Mouse (Mus musculus): ENCODE data around the gene Saxo1. TPM values are rescaled to one million over a fixed set of nuclear protein-coding genes. Genes with fewer than 3 reads are reported as not detected.

Gene Saxo1
- not detected in 2 replicates for total RNA-seq (2017)

GRCm38 (mm10) chr4:86558228-86558627 lies at the start of gene Saxo1:
Gene Saxo1 (minus strand): TSS chr4:86558328.
- no peak for ATAC-seq (ENCODE audit: extremely low read depth, insufficient number of reproducible peaks, low FRiP score, poor library complexity, severe bottlenecking)

GRCm38 (mm10) chr4:86591304-86591703 lies 33.2 kb upstream of the Saxo1 start:
- no peak for ATAC-seq (ENCODE audit: extremely low read depth, insufficient number of reproducible peaks, low FRiP score, poor library complexity, severe bottlenecking)

- peak; percentile 88 for ATAC-seq (ENCODE audit: extremely low read depth, insufficient number of reproducible peaks, low FRiP score, poor library complexity, severe bottlenecking)
Measured at GRCm38 (mm10) chr4:86588236-86588635, 30.1 kb upstream of the Saxo1 start.

- no peak; the same call in 1 of the 2 replicates for ATAC-seq (ENCODE audit: extremely low read depth, insufficient number of reproducible peaks, low FRiP score, poor library complexity, severe bottlenecking)
Measured at GRCm38 (mm10) chr4:86580591-86580990, 22.5 kb upstream of the Saxo1 start.

- ATAC-seq (ENCODE audit: extremely low read depth, insufficient number of reproducible peaks, low FRiP score, poor library complexity, severe bottlenecking), result peak; percentile 61; the same call in 1 of the 2 replicates
Measured at GRCm38 (mm10) chr4:86580056-86580455, 21.9 kb upstream of the Saxo1 start.

GRCm38 (mm10) chr4:86576630-86577225 lies 18.6 kb upstream of the Saxo1 start:
- ATAC-seq (ENCODE audit: extremely low read depth, insufficient number of reproducible peaks, low FRiP score, poor library complexity, severe bottlenecking), result no peak

- ATAC-seq (ENCODE audit: extremely low read depth, insufficient number of reproducible peaks, low FRiP score, poor library complexity, severe bottlenecking), result no peak
Measured at GRCm38 (mm10) chr4:86576120-86576541, 18.0 kb upstream of the Saxo1 start.

GRCm38 (mm10) chr4:86575283-86575983 lies 17.3 kb upstream of the Saxo1 start, which contains the start of gene Rraga:
Gene Rraga (plus strand): TSS chr4:86575668.
- peak; percentile 85 for ATAC-seq (ENCODE audit: extremely low read depth, insufficient number of reproducible peaks, low FRiP score, poor library complexity, severe bottlenecking)

GRCm38 (mm10) chr4:86574939-86575282 lies 16.8 kb upstream of the Saxo1 start:
- ATAC-seq (ENCODE audit: extremely low read depth, insufficient number of reproducible peaks, low FRiP score, poor library complexity, severe bottlenecking), result no peak

- no peak for ATAC-seq (ENCODE audit: extremely low read depth, insufficient number of reproducible peaks, low FRiP score, poor library complexity, severe bottlenecking)
Measured at GRCm38 (mm10) chr4:86561061-86561460, 2.9 kb upstream of the Saxo1 start.

- no peak for ATAC-seq (ENCODE audit: extremely low read depth, insufficient number of reproducible peaks, low FRiP score, poor library complexity, severe bottlenecking)
Measured at GRCm38 (mm10) chr4:86559006-86559405, 878 bp upstream of the Saxo1 start.

GRCm38 (mm10) chr4:86557371-86557770 lies 757 bp downstream of the Saxo1 start:
- ATAC-seq (ENCODE audit: extremely low read depth, insufficient number of reproducible peaks, low FRiP score, poor library complexity, severe bottlenecking), result no peak

- peak; percentile 54; the same call in 1 of the 2 replicates for ATAC-seq (ENCODE audit: extremely low read depth, insufficient number of reproducible peaks, low FRiP score, poor library complexity, severe bottlenecking)
Measured at GRCm38 (mm10) chr4:86555035-86555707, 3.0 kb downstream of the Saxo1 start.

- ATAC-seq (ENCODE audit: extremely low read depth, insufficient number of reproducible peaks, low FRiP score, poor library complexity, severe bottlenecking), result no peak
Measured at GRCm38 (mm10) chr4:86548332-86548731, 9.8 kb downstream of the Saxo1 start.

GRCm38 (mm10) chr4:86545615-86546014 lies 12.5 kb downstream of the Saxo1 start:
- ATAC-seq (ENCODE audit: extremely low read depth, insufficient number of reproducible peaks, low FRiP score, poor library complexity, severe bottlenecking), result no peak

- ATAC-seq (ENCODE audit: extremely low read depth, insufficient number of reproducible peaks, low FRiP score, poor library complexity, severe bottlenecking), result no peak
Measured at GRCm38 (mm10) chr4:86543999-86544398, 14.1 kb downstream of the Saxo1 start.

GRCm38 (mm10) chr4:86541573-86541972 lies 16.6 kb downstream of the Saxo1 start:
- no peak for ATAC-seq (ENCODE audit: extremely low read depth, insufficient number of reproducible peaks, low FRiP score, poor library complexity, severe bottlenecking)

GRCm38 (mm10) chr4:86538936-86539335 lies 19.2 kb downstream of the Saxo1 start:
- no peak for ATAC-seq (ENCODE audit: extremely low read depth, insufficient number of reproducible peaks, low FRiP score, poor library complexity, severe bottlenecking)

GRCm38 (mm10) chr4:86537972-86538371 lies 20.2 kb downstream of the Saxo1 start:
- ATAC-seq (ENCODE audit: extremely low read depth, insufficient number of reproducible peaks, low FRiP score, poor library complexity, severe bottlenecking), result 0 out of 2 replicates have a peak, but pooled peaks have one; percentile 26

GRCm38 (mm10) chr4:86534091-86534481 lies 24.0 kb downstream of the Saxo1 start:
- ATAC-seq (ENCODE audit: extremely low read depth, insufficient number of reproducible peaks, low FRiP score, poor library complexity, severe bottlenecking), result no peak
